Mouse (Mus musculus) retina, embryonic 14.5 days (tissue): Measurements from ENCODE around the gene Prkcsh.
A peak's percentile ranks its signal among the peaks of the same experiment; 100 is the strongest.

Experiments
- DNase-seq: peaks from one replicate; pipeline ENCODE4 v3.0.0-alpha.2; 2015; ENCODE audit warnings: low spot score

Gene Prkcsh

GRCm38 (mm10) chr9:21987592-21988342 lies 14.8 kb upstream of the Prkcsh start:
- DNase-seq: no peak

- peak; percentile 49 for DNase-seq
These were observed 14.0 kb upstream of the Prkcsh start for GRCm38 (mm10) chr9:21988421-21989101.

GRCm38 (mm10) chr9:21989230-21990110 lies 13.1 kb upstream of the Prkcsh start, which contains the start of gene Rgl3:
Gene Rgl3 (minus strand): TSS chr9:21989446.
- DNase-seq: peak; percentile 68

- no peak for DNase-seq
These were observed 10.4 kb upstream of the Prkcsh start for GRCm38 (mm10) chr9:21992227-21992626.

- DNase-seq: no peak
These were observed 6.3 kb upstream of the Prkcsh start for GRCm38 (mm10) chr9:21996178-21996867.

GRCm38 (mm10) chr9:22000296-22000695 lies 2.3 kb upstream of the Prkcsh start:
- no peak for DNase-seq

GRCm38 (mm10) chr9:22001633-22002032 lies 973 bp upstream of the Prkcsh start:
- no peak for DNase-seq

GRCm38 (mm10) chr9:22003163-22003554 lies 553 bp downstream of the Prkcsh start:
- no peak for DNase-seq

GRCm38 (mm10) chr9:22004546-22004945 lies 1.9 kb downstream of the Prkcsh start:
- DNase-seq: no peak

- DNase-seq: no peak
These were observed 8.4 kb downstream of the Prkcsh start for GRCm38 (mm10) chr9:22011055-22011454.

- DNase-seq: no peak
These were observed 10.1 kb downstream of the Prkcsh start for GRCm38 (mm10) chr9:22012731-22013130.

- DNase-seq: no peak
These were observed 13.6 kb downstream of the Prkcsh start for GRCm38 (mm10) chr9:22016245-22016644.

- no peak for DNase-seq
These were observed 14.7 kb downstream of the Prkcsh start for GRCm38 (mm10) chr9:22017208-22017825.

- DNase-seq: peak; percentile 25
These were observed 22.0 kb downstream of the Prkcsh start for GRCm38 (mm10) chr9:22024592-22024991.

- DNase-seq: no peak
These were observed 25.9 kb downstream of the Prkcsh start for GRCm38 (mm10) chr9:22028467-22028866.

- DNase-seq: no peak
These were observed 27.8 kb downstream of the Prkcsh start for GRCm38 (mm10) chr9:22030386-22030785.

- DNase-seq: peak; percentile 68
These were observed 32.9 kb downstream of the Prkcsh start for GRCm38 (mm10) chr9:22035300-22036044.

- DNase-seq: no peak
These were observed 35.2 kb downstream of the Prkcsh start for GRCm38 (mm10) chr9:22037826-22038225.

GRCm38 (mm10) chr9:22041832-22042231 lies 39.2 kb downstream of the Prkcsh start:
- no peak for DNase-seq

GRCm38 (mm10) chr9:22047329-22047728 lies 44.7 kb downstream of the Prkcsh start:
- DNase-seq: no peak

- peak; percentile 44 for DNase-seq
These were observed 46.7 kb downstream of the Prkcsh start for GRCm38 (mm10) chr9:22049315-22049714.
